Mouse (Mus musculus) midbrain, embryonic 15.5 days (tissue): ENCODE measurements around the gene Gm8653. TPM values are rescaled to one million over a fixed set of nuclear protein-coding genes. Genes with fewer than 3 reads are reported as not detected.
"Not testable (repeated sequence)": the region's sequence is repeated elsewhere in the genome, so short reads cannot be mapped to it uniquely, and the experiment has no call there.

Experiments
- ATAC-seq: fragments of 200-750 bp; cut with Nextera tagmentation; replicated peaks from 2 replicates; pipeline ENCODE4 v1.8.0; 2017; ENCODE audit warnings: moderate TSS enrichment
- H3K27ac ChIP-seq: fragments of 300-500 bp; sonication (generic); 2 replicates; pipeline ENCODE4 v1.5.1; 2015; ENCODE audit warnings: mild to moderate bottlenecking, inconsistent platforms
- H3K27me3 ChIP-seq: fragments of 300-500 bp; sonication (generic); replicated peaks from 2 replicates; pipeline ENCODE4 v1.6.1; 2015; ENCODE audit warnings: inconsistent platforms
- H3K36me3 ChIP-seq: fragments of 300-500 bp; sonication (generic); replicated peaks from 2 replicates; pipeline ENCODE4 v1.6.1; 2015; ENCODE audit warnings: inconsistent platforms
- H3K4me1 ChIP-seq: fragments of 300-500 bp; sonication (generic); 2 replicates; pipeline ENCODE4 v1.6.1; 2015; ENCODE audit warnings: inconsistent platforms
- H3K4me2 ChIP-seq: fragments of 300-500 bp; sonication (generic); 2 replicates; pipeline ENCODE4 v1.6.1; 2015; ENCODE audit warnings: inconsistent platforms, mild to moderate bottlenecking, moderate library complexity
- H3K4me3 ChIP-seq: fragments of 300-500 bp; sonication (generic); 2 replicates; pipeline ENCODE4 v1.5.1; 2015; ENCODE audit warnings: mild to moderate bottlenecking, inconsistent platforms
- H3K9ac ChIP-seq: fragments of 300-500 bp; sonication (generic); 2 replicates; pipeline ENCODE4 v1.6.1; 2015; ENCODE audit warnings: mild to moderate bottlenecking, inconsistent platforms
- H3K9me3 ChIP-seq: fragments of 300-500 bp; sonication (generic); 2 replicates; pipeline ENCODE4 v1.6.1; 2016; ENCODE audit warnings: inconsistent platforms
- WGBS: fragments of 180-500 bp; shearing (Covaris S2); methylation state at CpG from one replicate; pipeline ENCODE4 v1.1.7; 2015; ENCODE audit warnings: mixed read lengths; 5-methylcytosine and 5-hydroxymethylcytosine counted together
- polyA plus RNA-seq: library from polyadenylated mRNA; unstranded; fragments of >200 nt; fragmentation: Nextera tagmentation; extraction: Ambion mirVana; gene quantifications from 2 replicates; pipeline ENCODE4 v1.2.1, GENCODE M21; 2015

The Gm8653 gene
- polyA plus RNA-seq: not detected in 2 replicates

DNA sequence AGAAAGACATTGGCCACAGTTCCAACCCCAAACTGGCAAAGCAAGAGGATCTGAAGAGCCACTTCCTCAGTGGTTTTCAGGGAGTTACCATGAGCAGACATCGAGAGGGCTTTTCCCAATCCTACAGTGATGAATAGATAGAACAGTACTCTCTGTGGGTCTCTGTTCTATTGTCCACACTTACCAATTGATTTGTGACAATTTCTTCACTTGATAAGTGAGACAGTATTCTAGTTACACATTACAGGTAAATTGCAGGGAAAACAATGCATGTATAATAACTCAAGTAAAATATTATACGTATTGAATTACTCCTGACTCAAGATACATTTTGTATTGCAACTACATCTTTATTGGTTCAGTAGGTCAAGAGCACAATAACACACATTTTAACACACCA lies at the start of gene Gm8653:
Gene Gm8653 (minus strand): TSS at position 101 of the 400 bp plus-strand sequence.
- not testable (repeated sequence) for H3K9ac ChIP-seq, H3K4me2 ChIP-seq, H3K27me3 ChIP-seq, ATAC-seq, H3K9me3 ChIP-seq, H3K4me3 ChIP-seq, H3K36me3 ChIP-seq, H3K4me1 ChIP-seq, H3K27ac ChIP-seq
- no CpG with 5 or more reads among the region's 2 CpGs for WGBS

- not testable (repeated sequence) for H3K9me3 ChIP-seq, H3K9ac ChIP-seq, H3K27ac ChIP-seq, ATAC-seq, H3K27me3 ChIP-seq, H3K4me3 ChIP-seq, H3K36me3 ChIP-seq, H3K4me2 ChIP-seq, H3K4me1 ChIP-seq
- WGBS: 20% methylated on average over 2 of the region's 2 CpGs
Measured at GRCm38 (mm10) chr7:22229384-22229783, 28.3 kb upstream of the Gm8653 start, which contains the start of gene Gm8453. Gene Gm8453, minus strand, starts transcription at chr7:22229484.

- not testable (repeated sequence) for H3K4me3 ChIP-seq, H3K36me3 ChIP-seq, H3K4me1 ChIP-seq, H3K27me3 ChIP-seq, H3K27ac ChIP-seq, H3K4me2 ChIP-seq, H3K9ac ChIP-seq, ATAC-seq, H3K9me3 ChIP-seq
- WGBS: no CpG with 5 or more reads among the region's 3 CpGs
Measured at GRCm38 (mm10) chr7:22189077-22189476, 12.0 kb downstream of the Gm8653 start, which contains the start of gene Vmn1r143. Gene Vmn1r143, plus strand, starts transcription at chr7:22189377.

- not testable (repeated sequence) for H3K9ac ChIP-seq, H3K36me3 ChIP-seq, H3K4me3 ChIP-seq, H3K27me3 ChIP-seq, H3K9me3 ChIP-seq, H3K27ac ChIP-seq, H3K4me2 ChIP-seq, ATAC-seq, H3K4me1 ChIP-seq
- no CpG with 5 or more reads among the region's 3 CpGs for WGBS
Measured at GRCm38 (mm10) chr7:22163935-22164334, 37.1 kb downstream of the Gm8653 start, which contains the start of gene Vmn1r142. Gene Vmn1r142, minus strand, starts transcription at chr7:22164035.

Other genes with a start within 250 kb of the Gm8653 start
- not detected in 2 replicates for gene Vmn1r137, start 206.7 kb downstream of the Gm8653 start, polyA plus RNA-seq
- gene Vmn1r138, start 172.4 kb downstream of the Gm8653 start, polyA plus RNA-seq: not detected in 2 replicates
- gene Gm6176, start 145.0 kb downstream of the Gm8653 start, polyA plus RNA-seq: not detected in 2 replicates
- not detected in 2 replicates for gene Vmn1r139, start 132.2 kb downstream of the Gm8653 start, polyA plus RNA-seq
- gene Gm16451, start 83.0 kb downstream of the Gm8653 start, polyA plus RNA-seq: not detected in 2 replicates
- gene Gm10666, start 66.5 kb downstream of the Gm8653 start, polyA plus RNA-seq: not detected in 2 replicates
- gene Vmn1r142, start 37.2 kb downstream of the Gm8653 start, polyA plus RNA-seq: not detected in 2 replicates
- gene Vmn1r143, start 11.9 kb downstream of the Gm8653 start, polyA plus RNA-seq: not detected in 2 replicates
- gene Gm8453, start 28.2 kb upstream of the Gm8653 start, polyA plus RNA-seq: not detected in 2 replicates
- not detected in 2 replicates for gene Gm4187, start 128.5 kb upstream of the Gm8653 start, polyA plus RNA-seq
- gene Gm8660, start 169.8 kb upstream of the Gm8653 start, polyA plus RNA-seq: not detected in 2 replicates
- not detected in 2 replicates for gene Vmn1r148, start 212.3 kb upstream of the Gm8653 start, polyA plus RNA-seq
- gene Vmn1r149, start 237.0 kb upstream of the Gm8653 start, polyA plus RNA-seq: not detected in 2 replicates